Mouse (Mus musculus) embryonic stem cell, embryonic (primary cell): ENCODE data around the gene Mptx1.
"Not testable (repeated sequence)": the region's sequence is repeated elsewhere in the genome, so short reads cannot be mapped to it uniquely, and the experiment has no call there.

ENCODE experiments used
- CTCF ChIA-PET, 4 experiments: fragments of 300-600 bp in 2 of 4; fragments of 350-600 bp in 2 of 4; sonication (Branson Sonifier 250); formaldehyde crosslinking; loops; one replicate each; lab custom pipeline; 2022; ENCODE audit warnings: inconsistent platforms in 2 of 4; lab: Charles Lee
- POLR2A ChIA-PET, 4 experiments: fragments of 300-600 bp in 2 of 4; fragments of 350-600 bp in 2 of 4; sonication (Branson Sonifier 250); formaldehyde crosslinking; loops; one replicate each; lab custom pipeline; 2022; ENCODE audit warnings: antibody characterized with exemption in 4 of 4, inconsistent platforms in 1 of 4; lab: Charles Lee

The Mptx1 gene

GRCm38 (mm10) chr1:174330218-174330617 is at the start of gene Mptx1:
Gene Mptx1 (plus strand): TSS chr1:174330518.
- ChIA-PET CTCF (interaction anchor here in 1 of 4 experiments (1.3 kb wide), 1 partner anchor 1053 kb away, joined by 4 read pairs; the partner anchor contains the start of gene Mptx2), POLR2A (no interaction called here)

GRCm38 (mm10) chr1:174303162-174303561 is 27.2 kb upstream of the Mptx1 start:
- ChIA-PET POLR2A (interaction anchor here in 1 of 4 experiments (0.6 kb wide), 1 partner anchor 37 kb away, joined by 3 read pairs; no protein-coding TSS in a partner anchor), CTCF (no interaction called here)

DNA sequence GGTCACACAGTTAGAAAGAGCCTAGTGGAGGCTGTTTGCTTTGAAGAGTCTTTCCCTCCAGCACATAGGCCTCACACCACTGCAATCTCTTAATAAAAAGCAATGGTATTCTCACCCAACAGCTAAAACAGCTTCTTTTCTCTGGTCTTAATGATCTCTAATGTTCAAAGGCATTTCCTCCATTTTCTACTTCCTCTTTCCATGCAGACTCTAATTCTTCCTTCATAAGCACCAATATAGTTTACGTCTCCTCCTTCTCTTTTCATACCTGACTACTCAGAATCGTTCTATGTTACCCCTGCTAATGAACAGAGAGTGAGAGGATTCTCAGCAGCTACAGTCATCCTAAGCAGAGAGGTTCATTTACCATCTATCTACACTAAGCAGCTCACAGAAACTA is 13.0 kb upstream of the Mptx1 start:
- CTCF ChIA-PET = no interaction called here

GRCm38 (mm10) chr1:174353636-174354035 is 23.3 kb downstream of the Mptx1 start:
- POLR2A ChIA-PET, CTCF ChIA-PET: not testable (repeated sequence)

More for the DNA sequence above, 13.0 kb upstream of the Mptx1 start:
- POLR2A ChIA-PET = no interaction called here

DNA sequence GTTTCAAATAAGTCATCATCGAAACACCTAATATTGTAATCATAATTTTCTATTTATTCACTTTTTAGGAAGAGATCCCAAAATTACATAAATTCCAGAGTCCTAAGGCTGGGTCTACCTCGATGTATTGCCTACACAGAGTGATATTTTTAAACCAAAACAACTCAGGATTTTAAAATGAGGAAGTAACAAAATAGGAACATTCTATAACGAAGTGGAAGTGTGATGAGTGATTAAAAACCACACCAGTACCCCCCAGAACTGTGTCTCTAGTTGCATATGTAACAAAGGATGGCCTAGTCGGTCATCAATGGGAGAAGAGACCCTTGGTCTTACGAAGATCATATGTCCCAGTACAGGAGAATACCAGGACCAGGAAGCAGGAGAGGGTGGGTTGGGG is 24.3 kb downstream of the Mptx1 start:
- POLR2A ChIA-PET = no interaction called here
- CTCF ChIA-PET = no interaction called here

DNA sequence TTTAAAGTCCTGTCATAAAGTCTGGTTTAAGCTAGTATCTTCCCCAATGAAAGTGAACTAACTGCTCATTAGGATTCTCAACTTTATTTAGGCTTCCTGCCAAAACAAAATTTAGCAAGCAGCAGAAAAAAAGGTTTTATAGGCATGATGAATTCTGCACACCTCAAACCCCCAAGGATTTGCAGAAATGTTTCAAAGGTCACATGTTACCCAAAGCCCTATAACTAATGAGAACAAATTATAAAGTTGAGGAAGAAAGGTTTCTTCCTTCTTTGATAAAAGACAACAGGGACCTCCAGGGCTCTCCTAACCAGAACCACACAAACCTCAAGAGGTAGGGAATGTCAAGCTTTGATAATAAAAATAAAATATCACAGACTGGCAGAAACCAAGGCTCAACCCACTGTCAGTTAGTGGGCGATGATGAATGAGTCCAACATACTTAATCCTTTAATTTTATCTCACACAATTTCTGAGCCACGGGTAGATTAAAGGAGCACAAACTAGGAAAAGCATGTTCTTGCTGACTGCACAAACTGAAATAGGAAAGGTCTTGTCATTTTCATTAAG is 34.6 kb downstream of the Mptx1 start, which contains the start of gene Olfr417:
Gene Olfr417 (plus strand): TSS at position 241 of the 570 bp plus-strand sequence.
- CTCF ChIA-PET = no interaction called here
- POLR2A ChIA-PET = no interaction called here

DNA sequence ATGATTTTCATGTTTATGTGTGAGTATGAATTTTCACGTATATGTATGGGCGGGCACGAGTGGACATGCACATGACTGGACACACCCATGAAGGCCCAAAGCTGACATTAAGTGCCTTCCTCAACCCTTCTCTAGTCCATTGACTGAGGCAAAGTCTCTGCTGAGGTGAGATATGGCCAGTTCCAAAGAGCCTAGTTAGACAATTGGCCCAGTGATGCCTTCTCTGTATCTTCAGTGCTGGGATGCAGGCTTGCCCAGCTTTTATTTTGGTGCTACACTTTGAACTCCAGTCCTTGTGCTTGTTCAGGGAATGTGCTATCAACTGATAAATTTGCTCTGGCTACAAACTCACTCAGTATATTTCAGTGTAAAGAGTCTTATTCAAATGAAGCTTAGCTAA is 43.5 kb downstream of the Mptx1 start:
- POLR2A ChIA-PET = no interaction called here

More for the DNA sequence above, 43.5 kb downstream of the Mptx1 start:
- CTCF ChIA-PET = no interaction called here
